Mouse (Mus musculus): ENCODE results near the gene Tmem234. TPM values are rescaled to one million over a fixed set of nuclear protein-coding genes. Genes with fewer than 3 reads are reported as not detected.
"Not testable (repeated sequence)": the region's sequence is repeated elsewhere in the genome, so short reads cannot be mapped to it uniquely, and the experiment has no call there.

Tmem234 gene
- 177 and 180 TPM in 2 replicates for polyA plus RNA-seq (2015; fragmentation: Nextera tagmentation; extraction: Ambion mirVana)

- peak within 1 kb of the TSS; percentile 98 for H3K4me3 ChIP-seq (ENCODE audit: low read depth, low read length)
- H3K9me3 ChIP-seq (replicated peaks; ENCODE audit: control insufficient read depth, low read length, poor library complexity, severe bottlenecking), result no peaks in the 10 kb centered on the region
- H3K36me3 ChIP-seq (ENCODE audit: control insufficient read depth, insufficient read depth, low read length), result peaks cover 8% of the 10 kb centered on the region
- peak within 1 kb of the TSS; percentile 96 for H3K9ac ChIP-seq (ENCODE audit: low read depth, low read length)
- peak within 1 kb of the TSS; percentile 92 for H3K4me2 ChIP-seq (ENCODE audit: low read length)
- H3K4me1 ChIP-seq (ENCODE audit: control insufficient read depth, insufficient read depth, low read length), result peaks cover 25% of the 10 kb centered on the region
- H3K27me3 ChIP-seq (ENCODE audit: control insufficient read depth, insufficient read depth, low read depth, low read length), result no peaks in the 10 kb centered on the region
- WGBS, result under 1% methylated on average over 72 of the region's 74 CpGs
- H3K27ac ChIP-seq (ENCODE audit: low read length), result peak within 1 kb of the TSS; percentile 74
- peak; percentile 89 for ATAC-seq
Measured at GRCm38 (mm10) chr4:129600233-129601158, at the start of gene Tmem234, which contains the start of gene Eif3i. TSS of gene Tmem234 (plus strand) at chr4:129600668. TSS of gene Eif3i (minus strand) at chr4:129600648.

- not testable (repeated sequence) for H3K27ac ChIP-seq (ENCODE audit: low read length); H3K36me3 ChIP-seq (ENCODE audit: control insufficient read depth, insufficient read depth, low read length); H3K9me3 ChIP-seq (replicated peaks; ENCODE audit: control insufficient read depth, low read length, poor library complexity, severe bottlenecking); H3K9ac ChIP-seq (ENCODE audit: low read depth, low read length); H3K27me3 ChIP-seq (ENCODE audit: control insufficient read depth, insufficient read depth, low read depth, low read length); H3K4me3 ChIP-seq (ENCODE audit: low read depth, low read length); ATAC-seq
- Histone ChIP-seq H3K4me1 (ENCODE audit: control insufficient read depth, insufficient read depth, low read length) (peaks cover 13% of the 10 kb centered on the region), H3K4me2 (ENCODE audit: low read length) (peak overlapping the region; percentile 90)
- 47% methylated on average over 4 of the region's 6 CpGs for WGBS
Measured at GRCm38 (mm10) chr4:129554512-129554911, 46.0 kb upstream of the Tmem234 start.

- peak; percentile 66 for ATAC-seq
- H3K27me3 ChIP-seq (ENCODE audit: control insufficient read depth, insufficient read depth, low read depth, low read length), result no peaks in the 10 kb centered on the region
- H3K27ac ChIP-seq (ENCODE audit: low read length), result peak overlapping the region; percentile 83
- no peaks in the 10 kb centered on the region for H3K36me3 ChIP-seq (ENCODE audit: control insufficient read depth, insufficient read depth, low read length)
- 3% methylated on average over 16 of the region's 16 CpGs for WGBS
- peak overlapping the region; percentile 90 for H3K4me2 ChIP-seq (ENCODE audit: low read length)
- H3K4me1 ChIP-seq (ENCODE audit: control insufficient read depth, insufficient read depth, low read length), result peaks cover 13% of the 10 kb centered on the region
- H3K9me3 ChIP-seq (replicated peaks; ENCODE audit: control insufficient read depth, low read length, poor library complexity, severe bottlenecking), result no peaks in the 10 kb centered on the region
- peak overlapping the region; percentile 73 for H3K9ac ChIP-seq (ENCODE audit: low read depth, low read length)
- H3K4me3 ChIP-seq (ENCODE audit: low read depth, low read length), result peak overlapping the region; percentile 54
Measured at GRCm38 (mm10) chr4:129555421-129555861, 45.0 kb upstream of the Tmem234 start.

GRCm38 (mm10) chr4:129555862-129556531, 44.5 kb upstream of the Tmem234 start:
- no peaks in the 10 kb centered on the region for H3K9me3 ChIP-seq (replicated peaks; ENCODE audit: control insufficient read depth, low read length, poor library complexity, severe bottlenecking)
- no peaks in the 10 kb centered on the region for H3K36me3 ChIP-seq (ENCODE audit: control insufficient read depth, insufficient read depth, low read length)
- peaks cover 13% of the 10 kb centered on the region for H3K4me1 ChIP-seq (ENCODE audit: control insufficient read depth, insufficient read depth, low read length)
- H3K9ac ChIP-seq (ENCODE audit: low read depth, low read length), result peak overlapping the region; percentile 73
- H3K27ac ChIP-seq (ENCODE audit: low read length), result peak overlapping the region; percentile 83
- H3K4me3 ChIP-seq (ENCODE audit: low read depth, low read length), result peak overlapping the region; percentile 54
- no peaks in the 10 kb centered on the region for H3K27me3 ChIP-seq (ENCODE audit: control insufficient read depth, insufficient read depth, low read depth, low read length)
- ATAC-seq, result peak; percentile 80
- 1% methylated on average over 24 of the region's 24 CpGs for WGBS
- H3K4me2 ChIP-seq (ENCODE audit: low read length), result peak overlapping the region; percentile 90

GRCm38 (mm10) chr4:129556532-129557223, 43.8 kb upstream of the Tmem234 start:
- H3K9ac ChIP-seq (ENCODE audit: low read depth, low read length), result peak overlapping the region; percentile 73
- no peaks in the 10 kb centered on the region for H3K27me3 ChIP-seq (ENCODE audit: control insufficient read depth, insufficient read depth, low read depth, low read length)
- H3K4me1 ChIP-seq (ENCODE audit: control insufficient read depth, insufficient read depth, low read length), result peaks cover 13% of the 10 kb centered on the region
- peak overlapping the region; percentile 54 for H3K4me3 ChIP-seq (ENCODE audit: low read depth, low read length)
- H3K9me3 ChIP-seq (replicated peaks; ENCODE audit: control insufficient read depth, low read length, poor library complexity, severe bottlenecking), result no peaks in the 10 kb centered on the region
- peak overlapping the region; percentile 83 for H3K27ac ChIP-seq (ENCODE audit: low read length)
- ATAC-seq, result peak; percentile 74
- H3K36me3 ChIP-seq (ENCODE audit: control insufficient read depth, insufficient read depth, low read length), result no peaks in the 10 kb centered on the region
- WGBS, result 8% methylated on average over 31 of the region's 33 CpGs
- peak overlapping the region; percentile 90 for H3K4me2 ChIP-seq (ENCODE audit: low read length)

- no peaks in the 10 kb centered on the region for H3K36me3 ChIP-seq (ENCODE audit: control insufficient read depth, insufficient read depth, low read length)
- H3K9me3 ChIP-seq (replicated peaks; ENCODE audit: control insufficient read depth, low read length, poor library complexity, severe bottlenecking), result no peaks in the 10 kb centered on the region
- H3K9ac ChIP-seq (ENCODE audit: low read depth, low read length), result peak overlapping the region; percentile 73; the same call in 1 of the 2 replicates
- no peak overlapping the region; the same call in 1 of the 2 replicates for H3K27ac ChIP-seq (ENCODE audit: low read length)
- peaks cover 13% of the 10 kb centered on the region for H3K4me1 ChIP-seq (ENCODE audit: control insufficient read depth, insufficient read depth, low read length)
- WGBS, result 83% methylated on average over 9 of the region's 9 CpGs
- no peaks in the 10 kb centered on the region for H3K27me3 ChIP-seq (ENCODE audit: control insufficient read depth, insufficient read depth, low read depth, low read length)
- peak overlapping the region; percentile 90 for H3K4me2 ChIP-seq (ENCODE audit: low read length)
- H3K4me3 ChIP-seq (ENCODE audit: low read depth, low read length), result no peak overlapping the region
- ATAC-seq, result no peak
Measured at GRCm38 (mm10) chr4:129557256-129557808, 43.1 kb upstream of the Tmem234 start.

GRCm38 (mm10) chr4:129558321-129558955, 42.0 kb upstream of the Tmem234 start:
- Histone ChIP-seq H3K9me3 (replicated peaks; ENCODE audit: control insufficient read depth, low read length, poor library complexity, severe bottlenecking) (no peaks in the 10 kb centered on the region), H3K9ac (ENCODE audit: low read depth, low read length) (no peak overlapping the region), H3K4me2 (ENCODE audit: low read length) (no peak overlapping the region), H3K4me3 (ENCODE audit: low read depth, low read length) (no peak overlapping the region), H3K27me3 (ENCODE audit: control insufficient read depth, insufficient read depth, low read depth, low read length) (no peaks in the 10 kb centered on the region), H3K27ac (ENCODE audit: low read length) (no peak overlapping the region), H3K4me1 (ENCODE audit: control insufficient read depth, insufficient read depth, low read length) (peaks cover 13% of the 10 kb centered on the region), H3K36me3 (ENCODE audit: control insufficient read depth, insufficient read depth, low read length) (no peaks in the 10 kb centered on the region)
- no peak for ATAC-seq
- 85% methylated on average over 12 of the region's 12 CpGs for WGBS

- Histone ChIP-seq H3K27me3 (ENCODE audit: control insufficient read depth, insufficient read depth, low read depth, low read length) (no peaks in the 10 kb centered on the region), H3K4me1 (ENCODE audit: control insufficient read depth, insufficient read depth, low read length) (no peaks in the 10 kb centered on the region; the same call in 1 of the 2 replicates), H3K4me3 (ENCODE audit: low read depth, low read length) (no peak overlapping the region), H3K27ac (ENCODE audit: low read length) (no peak overlapping the region), H3K9ac (ENCODE audit: low read depth, low read length) (no peak overlapping the region), H3K4me2 (ENCODE audit: low read length) (no peak overlapping the region), H3K36me3 (ENCODE audit: control insufficient read depth, insufficient read depth, low read length) (no peaks in the 10 kb centered on the region), H3K9me3 (replicated peaks; ENCODE audit: control insufficient read depth, low read length, poor library complexity, severe bottlenecking) (no peaks in the 10 kb centered on the region)
- no peak for ATAC-seq
- 92% methylated on average over 5 of the region's 5 CpGs for WGBS
Measured at GRCm38 (mm10) chr4:129561184-129561583, 39.3 kb upstream of the Tmem234 start.

Measured in midbrain, embryonic 16.5 days (tissue).